Mouse (Mus musculus) stomach, embryonic 15.5 days (tissue): ENCODE measurements around the gene Hnf4a. TPM values are rescaled to one million over a fixed set of nuclear protein-coding genes. Genes with fewer than 3 reads are reported as not detected.
A peak's percentile ranks its signal among the peaks of the same experiment; 100 is the strongest.
"Not testable (repeated sequence)": the region's sequence is repeated elsewhere in the genome, so short reads cannot be mapped to it uniquely, and the experiment has no call there.

Experiments
- ATAC-seq: fragments of 200-750 bp; cut with Nextera tagmentation; 2 replicates; pipeline ENCODE4 v1.8.0; 2017; ENCODE audit warnings: low read depth, moderate number of reproducible peaks, moderate TSS enrichment; ENCODE audit not compliant: insufficient read depth, low FRiP score
- H3K27ac ChIP-seq: fragments of 300-500 bp; sonication (generic); 2 replicates; pipeline ENCODE4 v1.5.1; 2015; ENCODE audit warnings: mild to moderate bottlenecking, inconsistent platforms
- H3K27me3 ChIP-seq: fragments of 300-500 bp; sonication (generic); replicated peaks from 2 replicates; pipeline ENCODE4 v1.6.1; 2015; ENCODE audit warnings: inconsistent platforms
- H3K36me3 ChIP-seq: fragments of 300-500 bp; sonication (generic); 2 replicates; pipeline ENCODE4 v1.6.1; 2015; ENCODE audit warnings: inconsistent platforms
- H3K4me1 ChIP-seq: fragments of 300-500 bp; sonication (generic); 2 replicates; pipeline ENCODE4 v1.6.1; 2015; ENCODE audit warnings: inconsistent platforms
- H3K4me2 ChIP-seq: fragments of 300-500 bp; sonication (generic); 2 replicates; pipeline ENCODE4 v1.6.1; 2015; ENCODE audit warnings: mild to moderate bottlenecking, inconsistent platforms
- H3K4me3 ChIP-seq: fragments of 300-500 bp; sonication (generic); replicated peaks from 2 replicates; pipeline ENCODE4 v1.5.1; 2015; ENCODE audit warnings: inconsistent platforms
- H3K9ac ChIP-seq: fragments of 300-500 bp; sonication (generic); 2 replicates; pipeline ENCODE4 v1.6.1; 2015; ENCODE audit warnings: inconsistent platforms
- H3K9me3 ChIP-seq: fragments of 300-500 bp; sonication (generic); 2 replicates; pipeline ENCODE4 v1.6.1; 2016; ENCODE audit warnings: inconsistent platforms
- whole genome bisulfite sequencing: fragments of 180-500 bp; shearing (Covaris S2); methylation state at CpG from one replicate; pipeline ENCODE4 v1.1.7; 2015; 5-methylcytosine and 5-hydroxymethylcytosine counted together
- polyA plus RNA-seq: library from polyadenylated mRNA; unstranded; fragments of >200 nt; fragmentation: Nextera tagmentation; extraction: Ambion mirVana; gene quantifications from 2 replicates; pipeline ENCODE4 v1.2.1, GENCODE M21; 2015

Gene Hnf4a
- polyA plus RNA-seq, result 33.6 and 43.6 TPM in 2 replicates

DNA sequence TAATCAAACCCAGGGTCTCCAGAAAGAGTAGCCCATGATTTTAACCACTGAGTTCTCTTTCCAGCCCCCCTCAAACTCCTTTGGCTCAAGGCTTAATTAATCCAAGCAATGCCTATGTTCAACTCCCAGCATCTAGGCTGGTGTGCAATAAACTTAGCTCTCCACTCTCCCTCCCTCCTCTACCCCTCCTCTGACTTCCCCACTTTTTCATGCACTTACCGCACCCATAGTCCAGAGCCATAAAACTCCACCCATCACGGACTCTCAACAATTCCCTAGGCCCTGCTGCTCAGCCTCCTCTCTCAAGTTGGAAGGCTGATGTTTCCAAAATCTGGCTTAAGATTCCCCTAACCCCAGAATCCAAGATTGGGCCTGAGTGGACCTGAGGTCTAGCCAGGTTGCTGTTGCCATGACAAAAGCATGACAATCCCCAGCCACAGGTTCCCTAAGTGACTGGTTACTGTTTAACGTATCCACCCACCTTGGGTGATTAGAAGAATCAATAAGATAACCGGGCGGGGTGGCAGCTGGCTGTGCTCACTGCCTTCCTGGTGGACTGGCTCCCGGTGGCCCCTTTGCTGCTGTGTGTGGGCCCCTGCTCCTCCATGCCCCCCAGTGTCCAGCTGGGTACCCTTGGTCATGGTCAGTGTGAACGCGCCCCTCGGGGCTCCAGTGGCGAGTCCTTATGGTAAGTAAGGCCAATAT is at the start of gene Hnf4a:
Hnf4a (plus strand) TSS at position 509 of the 705 bp plus-strand sequence.
- no peaks in the 10 kb centered on the region for H3K27me3 ChIP-seq
- ATAC-seq, result peak; percentile 82
- H3K9me3 ChIP-seq, result no peaks in the 10 kb centered on the region
- H3K27ac ChIP-seq, result peak within 1 kb of the TSS; percentile 80
- H3K4me2 ChIP-seq, result peak within 1 kb of the TSS; percentile 37
- H3K4me3 ChIP-seq, result peak within 1 kb of the TSS; percentile 36
- H3K4me1 ChIP-seq, result no peaks in the 10 kb centered on the region
- no peaks in the 10 kb centered on the region for H3K36me3 ChIP-seq
- WGBS, result 66% methylated on average over 10 of the region's 10 CpGs
- H3K9ac ChIP-seq, result no peak within 1 kb of the TSS

DNA sequence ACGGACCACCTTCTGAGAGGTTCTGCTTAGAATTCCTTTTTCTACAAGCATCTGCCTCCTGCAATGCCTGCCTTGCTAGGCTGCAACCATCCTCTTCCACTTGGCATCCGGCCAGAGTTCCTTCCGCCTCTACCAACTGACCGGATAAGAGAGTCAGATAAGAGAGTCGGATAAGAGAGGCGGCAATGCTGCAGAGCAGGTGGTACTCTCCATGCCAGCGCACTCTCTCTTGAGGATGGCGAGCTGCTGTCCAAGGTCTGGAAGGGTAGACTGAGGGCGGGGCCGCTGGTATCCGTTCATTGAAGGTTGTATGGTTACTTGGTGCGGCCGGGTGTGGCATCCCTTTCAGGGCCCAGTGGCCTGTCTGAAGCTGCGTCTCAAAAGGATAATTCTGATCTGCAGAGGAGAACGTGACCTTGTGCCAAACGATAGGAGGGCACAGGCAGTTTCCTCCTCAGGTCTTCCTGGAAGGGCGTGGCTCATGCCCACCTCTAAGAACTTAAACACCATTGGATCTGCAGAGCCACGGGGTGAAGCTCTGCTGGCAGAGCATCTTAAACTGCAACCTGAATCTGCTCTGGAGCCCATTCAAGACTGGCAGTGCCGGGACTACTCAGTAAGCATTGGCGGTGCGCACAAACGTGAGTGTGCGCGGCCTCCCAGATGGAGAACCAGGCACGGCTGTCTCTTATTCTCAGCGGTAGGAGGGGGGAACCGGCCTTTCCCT is 47.9 kb upstream of the Hnf4a start:
- Histone ChIP-seq H3K27me3 (0 out of 2 replicates have a peak, but pooled peaks cover 10% of the 10 kb centered on the region), H3K9ac (no peak overlapping the region), H3K27ac (no peak overlapping the region), H3K36me3 (no peaks in the 10 kb centered on the region), H3K9me3 (no peaks in the 10 kb centered on the region), H3K4me1 (0 out of 2 replicates have a peak, but pooled peaks cover 4% of the 10 kb centered on the region), H3K4me3 (no peak overlapping the region), H3K4me2 (no peak overlapping the region)
- ATAC-seq, result peak; percentile 31; the same call in 1 of the 2 replicates
- 46% methylated on average over 27 of the region's 27 CpGs for WGBS

GRCm38 (mm10) chr2:163459380-163459779 is 47.2 kb upstream of the Hnf4a start:
- Histone ChIP-seq H3K9ac (no peak overlapping the region), H3K4me1 (0 out of 2 replicates have a peak, but pooled peaks cover 4% of the 10 kb centered on the region), H3K36me3 (no peaks in the 10 kb centered on the region), H3K27ac (no peak overlapping the region), H3K9me3 (no peaks in the 10 kb centered on the region), H3K4me3 (no peak overlapping the region), H3K4me2 (no peak overlapping the region), H3K27me3 (0 out of 2 replicates have a peak, but pooled peaks cover 10% of the 10 kb centered on the region)
- 36% methylated on average over 10 of the region's 10 CpGs for WGBS
- no peak for ATAC-seq

DNA sequence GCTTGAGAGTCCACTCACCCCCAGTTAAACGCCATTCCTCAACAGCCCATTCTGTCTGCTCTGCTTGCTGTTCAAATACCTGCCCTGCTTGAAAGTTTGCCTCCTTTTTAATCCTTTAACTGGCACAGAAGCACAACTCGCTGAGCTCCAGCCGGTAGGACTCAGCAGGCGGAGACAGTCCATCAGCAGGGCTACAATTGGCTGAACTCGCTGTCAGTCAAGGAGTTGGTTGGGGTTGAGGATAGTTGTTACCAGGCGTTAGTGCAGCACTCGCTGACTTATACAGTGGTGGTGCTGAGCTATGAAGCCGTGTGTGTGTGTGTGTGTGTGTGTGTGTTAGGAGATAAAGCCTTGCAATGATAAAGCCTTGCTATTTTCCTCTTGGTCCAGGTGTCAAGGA is 46.0 kb upstream of the Hnf4a start:
- 0 out of 2 replicates have a peak, but pooled peaks cover 4% of the 10 kb centered on the region for H3K4me1 ChIP-seq
- H3K4me3 ChIP-seq, result no peak overlapping the region
- no peak for ATAC-seq
- H3K27ac ChIP-seq, result no peak overlapping the region
- no peaks in the 10 kb centered on the region for H3K36me3 ChIP-seq
- 86% methylated on average over 8 of the region's 8 CpGs for WGBS
- 0 out of 2 replicates have a peak, but pooled peaks cover 10% of the 10 kb centered on the region for H3K27me3 ChIP-seq
- H3K4me2 ChIP-seq, result no peak overlapping the region
- no peaks in the 10 kb centered on the region for H3K9me3 ChIP-seq
- H3K9ac ChIP-seq, result no peak overlapping the region

GRCm38 (mm10) chr2:163461307-163461706 is 45.3 kb upstream of the Hnf4a start:
- not testable (repeated sequence) for H3K36me3 ChIP-seq, ATAC-seq, H3K9ac ChIP-seq, H3K4me3 ChIP-seq, H3K27ac ChIP-seq, H3K9me3 ChIP-seq, H3K4me2 ChIP-seq, H3K4me1 ChIP-seq
- 0 out of 2 replicates have a peak, but pooled peaks cover 10% of the 10 kb centered on the region for H3K27me3 ChIP-seq
- WGBS, result 98% methylated on average over 9 of the region's 9 CpGs

DNA sequence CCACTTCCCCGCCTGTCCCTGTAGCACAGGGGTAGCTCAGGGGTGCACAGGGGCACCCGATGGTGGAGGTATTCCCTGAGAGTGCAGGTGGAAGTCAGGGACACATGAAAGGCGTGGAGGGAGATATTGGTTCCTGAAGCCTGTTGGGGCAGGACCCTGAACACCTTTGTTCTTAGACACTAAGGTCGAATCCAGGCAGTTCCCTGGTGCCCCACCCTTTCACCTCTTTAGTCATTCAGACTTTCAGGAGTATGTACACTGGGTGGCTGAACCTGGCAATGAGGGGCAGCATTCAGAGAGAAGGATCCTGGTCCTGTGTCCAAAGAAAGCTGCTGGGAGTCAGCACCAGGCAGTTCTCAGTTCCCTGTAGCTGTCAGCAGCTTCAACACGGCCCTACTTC is 44.2 kb upstream of the Hnf4a start:
- 59% methylated on average over 5 of the region's 5 CpGs for WGBS
- Histone ChIP-seq H3K4me3 (no peak overlapping the region), H3K4me2 (no peak overlapping the region), H3K36me3 (no peaks in the 10 kb centered on the region), H3K9ac (no peak overlapping the region), H3K27me3 (0 out of 2 replicates have a peak, but pooled peaks cover 10% of the 10 kb centered on the region), H3K4me1 (0 out of 2 replicates have a peak, but pooled peaks cover 4% of the 10 kb centered on the region), H3K27ac (no peak overlapping the region), H3K9me3 (no peaks in the 10 kb centered on the region)
- no peak for ATAC-seq

DNA sequence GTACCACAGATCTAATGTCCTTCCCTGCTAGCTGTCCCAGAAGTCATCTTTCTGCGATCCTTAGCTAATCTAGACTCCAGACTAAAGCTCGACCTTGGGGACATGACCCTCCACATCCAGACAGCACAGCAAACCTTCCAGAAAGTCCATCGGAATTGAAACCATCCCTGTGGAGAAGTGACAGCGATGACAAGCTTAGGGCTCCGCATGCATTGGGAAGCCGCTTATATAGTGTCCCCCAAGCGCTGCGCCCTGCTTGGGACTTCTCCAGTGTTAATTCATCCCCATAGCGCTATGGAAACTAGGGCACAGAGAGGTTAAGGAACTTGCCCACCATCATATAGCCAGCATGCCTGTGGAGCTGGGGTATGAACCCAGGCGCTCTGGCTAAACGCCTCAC is 43.8 kb upstream of the Hnf4a start:
- WGBS, result 68% methylated on average over 11 of the region's 11 CpGs
- no peak for ATAC-seq

GRCm38 (mm10) chr2:163463251-163463769 is 43.3 kb upstream of the Hnf4a start:
- no peak overlapping the region for H3K4me2 ChIP-seq
- ATAC-seq, result no peak
- WGBS, result 49% methylated on average over 10 of the region's 10 CpGs

More for the DNA sequence above, 43.8 kb upstream of the Hnf4a start:
- Histone ChIP-seq H3K27ac (no peak overlapping the region), H3K4me3 (no peak overlapping the region), H3K9me3 (no peaks in the 10 kb centered on the region), H3K27me3 (0 out of 2 replicates have a peak, but pooled peaks cover 10% of the 10 kb centered on the region), H3K4me1 (0 out of 2 replicates have a peak, but pooled peaks cover 4% of the 10 kb centered on the region), H3K4me2 (no peak overlapping the region), H3K36me3 (no peaks in the 10 kb centered on the region), H3K9ac (no peak overlapping the region)

DNA sequence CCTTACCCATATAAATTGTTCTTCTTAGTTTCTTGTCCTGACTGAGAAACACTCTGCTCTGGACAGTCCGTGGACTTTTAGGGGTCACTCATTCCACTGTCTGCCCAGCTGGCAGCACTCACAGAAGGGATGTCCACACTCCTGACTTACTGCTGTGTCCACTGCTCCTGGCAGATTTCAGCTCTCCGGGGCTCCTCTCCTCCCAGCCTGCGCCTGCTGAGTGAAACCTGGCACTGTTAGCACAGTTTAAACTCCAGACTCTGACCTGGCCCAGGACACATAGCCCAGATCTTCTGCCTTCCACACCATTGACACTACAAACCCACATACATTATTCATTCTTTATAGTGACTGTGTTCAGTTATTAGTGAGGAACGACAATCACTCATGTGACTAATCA is 42.6 kb upstream of the Hnf4a start:
- H3K4me2 ChIP-seq, result no peak overlapping the region
- ATAC-seq, result no peak
- H3K9me3 ChIP-seq, result no peaks in the 10 kb centered on the region
- H3K36me3 ChIP-seq, result peaks cover 7% of the 10 kb centered on the region
- 0 out of 2 replicates have a peak, but pooled peaks cover 2% of the 10 kb centered on the region for H3K4me1 ChIP-seq
- no peak overlapping the region for H3K4me3 ChIP-seq
- H3K27ac ChIP-seq, result no peak overlapping the region
- H3K27me3 ChIP-seq, result 0 out of 2 replicates have a peak, but pooled peaks cover 4% of the 10 kb centered on the region
- no peak overlapping the region for H3K9ac ChIP-seq
- WGBS, result 59% methylated on average over 4 of the region's 4 CpGs

More at GRCm38 (mm10) chr2:163463251-163463769, 43.3 kb upstream of the Hnf4a start:
- no peaks in the 10 kb centered on the region for H3K9me3 ChIP-seq
- no peak overlapping the region for H3K9ac ChIP-seq
- no peak overlapping the region for H3K27ac ChIP-seq
- H3K4me1 ChIP-seq, result 0 out of 2 replicates have a peak, but pooled peaks cover 4% of the 10 kb centered on the region
- 0 out of 2 replicates have a peak, but pooled peaks cover 10% of the 10 kb centered on the region for H3K27me3 ChIP-seq
- no peak overlapping the region for H3K4me3 ChIP-seq
- 0 out of 2 replicates have a peak, but pooled peaks cover 1% of the 10 kb centered on the region for H3K36me3 ChIP-seq

DNA sequence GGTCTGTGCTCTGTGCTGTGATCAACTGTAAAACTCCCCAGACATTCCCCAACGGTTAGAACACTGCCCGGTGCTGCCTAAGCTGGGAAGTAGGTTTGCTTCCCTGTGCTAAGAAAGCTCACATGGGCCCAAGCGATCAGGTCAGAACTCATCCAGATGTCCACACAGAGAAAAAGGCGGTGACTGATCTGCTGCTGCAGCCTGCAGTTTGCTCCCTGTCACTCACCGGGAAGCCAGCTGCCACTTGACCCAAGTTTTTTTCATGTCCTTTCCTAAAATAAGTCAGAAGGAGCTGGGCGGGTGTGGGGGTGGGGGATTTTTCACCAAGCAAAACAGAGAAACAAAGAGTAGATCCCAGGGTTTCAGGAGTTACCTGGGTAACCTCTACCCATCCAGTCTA is 42.0 kb upstream of the Hnf4a start:
- no peak for ATAC-seq
- Histone ChIP-seq H3K9me3 (no peaks in the 10 kb centered on the region), H3K27ac (no peak overlapping the region), H3K4me2 (no peak overlapping the region), H3K36me3 (peaks cover 10% of the 10 kb centered on the region), H3K27me3 (no peaks in the 10 kb centered on the region), H3K9ac (no peak overlapping the region), H3K4me1 (no peaks in the 10 kb centered on the region), H3K4me3 (no peak overlapping the region)
- WGBS, result 54% methylated on average over 6 of the region's 6 CpGs

DNA sequence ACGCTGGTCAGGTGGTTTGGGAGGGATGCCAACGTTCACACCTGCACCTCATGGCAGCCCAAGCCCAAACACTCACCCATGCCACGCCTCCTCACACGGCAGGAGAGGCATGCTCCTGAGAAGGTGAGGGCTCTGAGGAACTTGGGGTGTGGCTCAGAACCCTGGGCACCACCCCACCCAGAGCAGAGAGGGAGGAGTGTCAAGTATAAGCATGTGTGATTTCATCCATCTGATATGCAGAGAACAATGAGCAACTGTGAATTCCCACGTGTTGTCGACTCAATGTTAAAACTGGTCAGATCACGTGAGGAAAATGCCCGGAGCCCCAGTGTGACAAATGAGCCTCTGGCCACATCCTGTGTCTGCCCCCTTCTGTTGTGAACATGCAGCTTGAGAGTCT is 39.8 kb upstream of the Hnf4a start:
- WGBS, result 39% methylated on average over 8 of the region's 8 CpGs
- ATAC-seq, result peak; percentile 72; the same call in 1 of the 2 replicates
- peaks cover 10% of the 10 kb centered on the region for H3K36me3 ChIP-seq

More for the DNA sequence above, 39.8 kb upstream of the Hnf4a start:
- Histone ChIP-seq H3K9ac (no peak overlapping the region), H3K9me3 (no peaks in the 10 kb centered on the region), H3K27ac (no peak overlapping the region), H3K4me3 (no peak overlapping the region), H3K4me1 (peaks cover 8% of the 10 kb centered on the region), H3K4me2 (no peak overlapping the region), H3K27me3 (no peaks in the 10 kb centered on the region)
